In the genomic region with DNA sequence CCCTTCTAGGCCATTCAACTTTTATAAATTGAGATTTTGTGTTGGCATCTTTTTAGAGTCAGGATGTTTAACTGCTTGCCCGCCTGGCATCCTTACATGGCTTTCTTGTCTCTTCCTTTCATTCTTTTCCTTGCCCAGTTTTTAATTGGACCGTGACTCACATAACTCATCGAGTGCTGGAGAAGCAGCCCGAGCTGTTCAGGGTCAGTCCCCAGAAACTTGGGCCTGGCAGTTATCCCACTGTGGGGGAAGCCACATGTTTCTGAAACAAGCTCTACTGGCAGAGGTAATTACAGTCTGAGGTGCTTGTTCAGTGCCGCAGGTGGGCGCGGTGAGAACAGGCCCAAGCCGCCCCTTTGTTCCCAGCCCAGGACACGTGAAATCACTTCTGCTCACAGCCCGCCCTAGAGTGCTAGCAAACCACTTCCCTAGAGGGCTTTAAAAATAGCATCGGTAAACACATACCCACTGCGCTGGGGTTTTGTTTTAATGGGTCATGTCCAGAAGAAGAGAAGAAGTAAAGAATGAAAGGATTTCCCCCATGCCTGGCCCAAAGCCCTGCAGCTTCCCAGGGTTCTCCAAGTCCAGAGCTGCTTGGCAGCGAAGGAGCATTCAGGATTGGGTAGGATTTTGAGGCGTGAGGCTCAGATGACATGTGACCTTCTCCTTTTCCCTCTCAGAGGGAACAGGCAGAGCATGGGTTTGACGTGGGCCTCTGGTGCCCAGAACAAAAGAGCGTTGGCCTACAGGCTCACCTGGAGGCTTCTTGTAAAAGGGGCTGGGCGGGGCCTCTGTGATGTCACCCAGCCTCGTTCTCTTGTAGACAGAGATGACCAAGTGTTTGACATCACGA, we compare ENCODE assay signal across 8 mouse cellular contexts. TPM values are rescaled to one million over a fixed set of nuclear protein-coding genes. Genes with fewer than 3 reads are reported as not detected.
DNase-seq lines count a peak whose midpoint lies in the region; ATAC-seq lines count a peak whose summit lies in the region.

No protein-coding gene starts in this region.

- peak; percentile 86 for DNase-seq in NIH3T3 (ENCODE audit: low read depth)
- DNase-seq in adrenal gland, postnatal 4 days (ENCODE audit: low spot score in 2 of 2) = peak; percentile 8 to 46
- peak; percentile 50 to 58 for DNase-seq in heart, postnatal 14 days
- DNase-seq in layer of hippocampus, adult 9-11 months = peak; percentile 54
- DNase-seq in lung, postnatal 4 days = peak; percentile 79 to 89
- DNase-seq in right cerebral cortex, postnatal 36 days (ENCODE audit: low spot score in 2 of 2) = peak; percentile 22 to 32

- ATAC-seq in forebrain, embryonic 15.5 days (replicated peaks) = peak; percentile 73
- ATAC-seq in erythroblast, adult 5-6 weeks (replicated peaks; ENCODE audit: low FRiP score, poor library complexity, severe bottlenecking) = no peak

- peaks cover 12% of the 10 kb centered on the region for H3K4me1 ChIP-seq in forebrain, embryonic 15.5 days

- no peak overlapping the region for H3K9ac ChIP-seq in forebrain, embryonic 15.5 days (replicated peaks)

- H3K9me3 ChIP-seq in forebrain, embryonic 15.5 days = peaks cover 4% of the 10 kb centered on the region; the same call in 1 of the 2 replicates

- H3K4me3 ChIP-seq in forebrain, embryonic 15.5 days = no peak overlapping the region

- WGBS in forebrain, embryonic 15.5 days = 40% methylated on average over 19 of the region's 19 CpGs

- peaks cover 5% of the 10 kb centered on the region for H3K27me3 ChIP-seq in forebrain, embryonic 15.5 days

- H3K4me2 ChIP-seq in forebrain, embryonic 15.5 days (replicated peaks) = no peak overlapping the region

- no peaks in the 10 kb centered on the region for H3K36me3 ChIP-seq in forebrain, embryonic 15.5 days

- intact Hi-C loops in heart, postnatal 14 days (cut with DNase I) = loop anchor here (2.0 kb wide), 1 partner anchor 67 kb away; a partner anchor contains a TSS

- H3K27ac ChIP-seq in forebrain, embryonic 15.5 days (replicated peaks) = peak overlapping the region; percentile 61

RNA-seq across cellular contexts. Expression of a gene that starts 43.4 kb away (rescaled TPM):
- 10 to 100 TPM; 46.5 to 52.3 TPM for total RNA-seq in adrenal gland, postnatal 4 days (2021)
- polyA plus RNA-seq in forebrain, embryonic 15.5 days (2015; fragmentation: Nextera tagmentation; extraction: Ambion mirVana) = 0.65 and 1.1 TPM in 2 replicates
- 10 to 100 TPM; 16.3 to 17.0 TPM for total RNA-seq in heart, postnatal 14 days (2021)
- total RNA-seq in erythroblast, adult 5-6 weeks (2015; ENCODE audit: low replicate concordance) = not detected in 2 replicates
- 1.1 and 1.8 TPM in 2 replicates for total RNA-seq in erythroblast, adult 5-6 weeks (2017; ENCODE audit: low replicate concordance)

Comparison
In these comparisons a context has a peak if more than half of its experiments do, and no peak if none do; other contexts are left out.
1. DNase-seq: peak in every context shown above with its lines; median percentile 86 in NIH3T3; 84 in lung, postnatal 4 days; 54 in heart, postnatal 14 days; 54 in layer of hippocampus, adult 9-11 months; 27 in adrenal gland, postnatal 4 days; 27 in right cerebral cortex, postnatal 36 days.
2. RNA of a gene that starts 43.4 kb away (total RNA-seq): 46.5 to 52.3 TPM in adrenal gland, postnatal 4 days and 16.3 to 17.0 TPM in heart, postnatal 14 days; 1.1 to 1.8 TPM in erythroblast, adult 5-6 weeks; every median in the first group is over 4 times any median in the second.